14 mouse cellular contexts compared by ENCODE assay signal in genomic region chr13:90841213-90841553, GRCm38 (mm10).
A peak's percentile ranks its signal among the peaks of the same experiment; 100 is the strongest.
DNase-seq lines count a peak whose midpoint lies in the region; ATAC-seq lines count a peak whose summit lies in the region.
"Had no signal": no experiment of that assay in that cellular context is flagged by ENCODE, and none has a peak within 500 bp of the region (broad histone marks: within the 10 kb centered on the region; RNA-seq: fewer than 3 reads in every experiment).

No protein-coding gene starts in this region.

- no peak overlapping the region for H3K27ac ChIP-seq in hindbrain, embryonic 11.5 days (ENCODE audit: low read depth, low read length)
- H3K27ac ChIP-seq in hindbrain, embryonic 12.5 days, result no peak overlapping the region
- no peak overlapping the region for H3K27ac ChIP-seq in midbrain, embryonic 12.5 days (replicated peaks)
- H3K27ac ChIP-seq in midbrain, embryonic 15.5 days, result no peak overlapping the region
- H3K27ac ChIP-seq in forebrain, embryonic 15.5 days (replicated peaks), result no peak overlapping the region
- no peak overlapping the region for H3K27ac ChIP-seq in neural tube, embryonic 13.5 days (replicated peaks)
- H3K27ac ChIP-seq: lung, embryonic 15.5 days; stomach, embryonic 15.5 days had no signal

- no peak overlapping the region for H3K9ac ChIP-seq in hindbrain, embryonic 11.5 days (ENCODE audit: low read depth, low read length)
- no peak overlapping the region for H3K9ac ChIP-seq in hindbrain, embryonic 12.5 days
- H3K9ac ChIP-seq in midbrain, embryonic 12.5 days (replicated peaks), result no peak overlapping the region
- H3K9ac ChIP-seq in midbrain, embryonic 15.5 days, result no peak overlapping the region
- H3K9ac ChIP-seq in forebrain, embryonic 15.5 days (replicated peaks), result no peak overlapping the region
- no peak overlapping the region for H3K9ac ChIP-seq in neural tube, embryonic 13.5 days
- H3K9ac ChIP-seq: lung, embryonic 15.5 days; stomach, embryonic 15.5 days had no signal

- no peak overlapping the region for H3K4me3 ChIP-seq in hindbrain, embryonic 11.5 days (ENCODE audit: low read depth, low read length)
- no peak overlapping the region for H3K4me3 ChIP-seq in hindbrain, embryonic 12.5 days
- no peak overlapping the region for H3K4me3 ChIP-seq in midbrain, embryonic 12.5 days
- no peak overlapping the region for H3K4me3 ChIP-seq in midbrain, embryonic 15.5 days
- H3K4me3 ChIP-seq in forebrain, embryonic 15.5 days, result no peak overlapping the region
- H3K4me3 ChIP-seq in neural tube, embryonic 13.5 days, result no peak overlapping the region
- H3K4me3 ChIP-seq: lung, embryonic 15.5 days; megakaryocyte, embryonic 14.5 days; stomach, embryonic 15.5 days had no signal

- WGBS in hindbrain, embryonic 11.5 days, result 47% methylated on average over 5 of the region's 5 CpGs
- 51% methylated on average over 5 of the region's 5 CpGs for WGBS in hindbrain, embryonic 12.5 days
- WGBS in midbrain, embryonic 12.5 days, result 46% methylated on average over 5 of the region's 5 CpGs
- WGBS in midbrain, embryonic 15.5 days, result 42% methylated on average over 5 of the region's 5 CpGs
- 51% methylated on average over 5 of the region's 5 CpGs for WGBS in forebrain, embryonic 15.5 days
- WGBS in neural tube, embryonic 13.5 days, result 53% methylated on average over 5 of the region's 5 CpGs

- DNase-seq in hindbrain, embryonic 11.5 days (ENCODE audit: low spot score), result no peak
- DNase-seq in ovary, postnatal 36 days (ENCODE audit: low spot score), result no peak
- DNase-seq in spleen, postnatal 10 days (ENCODE audit: low spot score in 2 of 2), result no peak
- DNase-seq: cerebellum, adult 11-12 months; kidney, postnatal 4 days had no signal

- no peaks in the 10 kb centered on the region for H3K27me3 ChIP-seq in hindbrain, embryonic 11.5 days (ENCODE audit: control insufficient read depth, insufficient read depth, low read length)
- H3K27me3 ChIP-seq in hindbrain, embryonic 12.5 days, result no peaks in the 10 kb centered on the region
- H3K27me3 ChIP-seq in midbrain, embryonic 12.5 days, result no peaks in the 10 kb centered on the region
- H3K27me3 ChIP-seq in midbrain, embryonic 15.5 days (replicated peaks), result no peaks in the 10 kb centered on the region
- no peaks in the 10 kb centered on the region for H3K27me3 ChIP-seq in forebrain, embryonic 15.5 days
- no peaks in the 10 kb centered on the region for H3K27me3 ChIP-seq in neural tube, embryonic 13.5 days
- H3K27me3 ChIP-seq: lung, embryonic 15.5 days; stomach, embryonic 15.5 days had no signal

- peak; percentile 26; the same call in 1 of the 2 replicates for ATAC-seq in hindbrain, embryonic 11.5 days (ENCODE audit: low FRiP score)
- no peak for ATAC-seq in hindbrain, embryonic 12.5 days (ENCODE audit: low FRiP score)
- peak; percentile 45; the same call in 1 of the 2 replicates for ATAC-seq in midbrain, embryonic 12.5 days (ENCODE audit: low FRiP score, low read depth)
- no peak; the same call in 1 of the 2 replicates for ATAC-seq in midbrain, embryonic 15.5 days (replicated peaks)
- ATAC-seq in forebrain, embryonic 15.5 days (replicated peaks), result peak; percentile 59
- ATAC-seq in neural tube, embryonic 13.5 days (ENCODE audit: low read depth), result 0 out of 2 replicates have a peak, but pooled peaks have one; percentile 32

- H3K4me2 ChIP-seq in hindbrain, embryonic 11.5 days (replicated peaks; ENCODE audit: low read depth, low read length), result no peak overlapping the region
- H3K4me2 ChIP-seq in hindbrain, embryonic 12.5 days (replicated peaks), result no peak overlapping the region
- no peak overlapping the region for H3K4me2 ChIP-seq in midbrain, embryonic 12.5 days (replicated peaks)
- H3K4me2 ChIP-seq in midbrain, embryonic 15.5 days, result no peak overlapping the region
- H3K4me2 ChIP-seq in forebrain, embryonic 15.5 days (replicated peaks), result no peak overlapping the region
- H3K4me2 ChIP-seq in neural tube, embryonic 13.5 days, result no peak overlapping the region
- H3K4me2 ChIP-seq: liver, embryonic 11.5 days; stomach, embryonic 15.5 days had no signal

- no peaks in the 10 kb centered on the region for H3K4me1 ChIP-seq in hindbrain, embryonic 11.5 days (replicated peaks; ENCODE audit: control insufficient read depth, insufficient read depth, low read length)
- peaks cover 3% of the 10 kb centered on the region; the same call in 1 of the 2 replicates for H3K4me1 ChIP-seq in hindbrain, embryonic 12.5 days
- H3K4me1 ChIP-seq in midbrain, embryonic 12.5 days, result no peaks in the 10 kb centered on the region
- no peaks in the 10 kb centered on the region for H3K4me1 ChIP-seq in midbrain, embryonic 15.5 days
- H3K4me1 ChIP-seq in forebrain, embryonic 15.5 days, result no peaks in the 10 kb centered on the region
- no peaks in the 10 kb centered on the region for H3K4me1 ChIP-seq in neural tube, embryonic 13.5 days (replicated peaks)
- H3K4me1 ChIP-seq: stomach, embryonic 15.5 days had no signal

- no peaks in the 10 kb centered on the region for H3K9me3 ChIP-seq in hindbrain, embryonic 11.5 days (ENCODE audit: control insufficient read depth, low read length)
- H3K9me3 ChIP-seq in hindbrain, embryonic 12.5 days (replicated peaks), result no peaks in the 10 kb centered on the region
- H3K9me3 ChIP-seq in midbrain, embryonic 12.5 days, result no peaks in the 10 kb centered on the region
- H3K9me3 ChIP-seq in midbrain, embryonic 15.5 days, result no peaks in the 10 kb centered on the region
- H3K9me3 ChIP-seq in forebrain, embryonic 15.5 days, result no peaks in the 10 kb centered on the region
- no peaks in the 10 kb centered on the region for H3K9me3 ChIP-seq in neural tube, embryonic 13.5 days
- H3K9me3 ChIP-seq: lung, embryonic 15.5 days; megakaryocyte, embryonic 14.5 days; stomach, embryonic 15.5 days had no signal

- no peaks in the 10 kb centered on the region for H3K36me3 ChIP-seq in hindbrain, embryonic 11.5 days (ENCODE audit: control insufficient read depth, insufficient read depth, low read length)
- no peaks in the 10 kb centered on the region for H3K36me3 ChIP-seq in hindbrain, embryonic 12.5 days
- no peaks in the 10 kb centered on the region for H3K36me3 ChIP-seq in midbrain, embryonic 12.5 days
- H3K36me3 ChIP-seq in midbrain, embryonic 15.5 days (replicated peaks), result no peaks in the 10 kb centered on the region
- no peaks in the 10 kb centered on the region for H3K36me3 ChIP-seq in forebrain, embryonic 15.5 days
- H3K36me3 ChIP-seq in neural tube, embryonic 13.5 days, result no peaks in the 10 kb centered on the region
- H3K36me3 ChIP-seq: lung, embryonic 15.5 days; stomach, embryonic 15.5 days had no signal

Comparison
In these comparisons a context has a peak if more than half of its experiments do, and no peak if none do; other contexts are left out.
1. ATAC-seq: peak in hindbrain, embryonic 11.5 days (single experiment), midbrain, embryonic 12.5 days (single experiment), forebrain, embryonic 15.5 days (single experiment) and neural tube, embryonic 13.5 days (single experiment); none in hindbrain, embryonic 12.5 days (single experiment) and midbrain, embryonic 15.5 days (single experiment).